Mouse (Mus musculus): ENCODE results near the gene Mast4.

The Mast4 gene

DNA sequence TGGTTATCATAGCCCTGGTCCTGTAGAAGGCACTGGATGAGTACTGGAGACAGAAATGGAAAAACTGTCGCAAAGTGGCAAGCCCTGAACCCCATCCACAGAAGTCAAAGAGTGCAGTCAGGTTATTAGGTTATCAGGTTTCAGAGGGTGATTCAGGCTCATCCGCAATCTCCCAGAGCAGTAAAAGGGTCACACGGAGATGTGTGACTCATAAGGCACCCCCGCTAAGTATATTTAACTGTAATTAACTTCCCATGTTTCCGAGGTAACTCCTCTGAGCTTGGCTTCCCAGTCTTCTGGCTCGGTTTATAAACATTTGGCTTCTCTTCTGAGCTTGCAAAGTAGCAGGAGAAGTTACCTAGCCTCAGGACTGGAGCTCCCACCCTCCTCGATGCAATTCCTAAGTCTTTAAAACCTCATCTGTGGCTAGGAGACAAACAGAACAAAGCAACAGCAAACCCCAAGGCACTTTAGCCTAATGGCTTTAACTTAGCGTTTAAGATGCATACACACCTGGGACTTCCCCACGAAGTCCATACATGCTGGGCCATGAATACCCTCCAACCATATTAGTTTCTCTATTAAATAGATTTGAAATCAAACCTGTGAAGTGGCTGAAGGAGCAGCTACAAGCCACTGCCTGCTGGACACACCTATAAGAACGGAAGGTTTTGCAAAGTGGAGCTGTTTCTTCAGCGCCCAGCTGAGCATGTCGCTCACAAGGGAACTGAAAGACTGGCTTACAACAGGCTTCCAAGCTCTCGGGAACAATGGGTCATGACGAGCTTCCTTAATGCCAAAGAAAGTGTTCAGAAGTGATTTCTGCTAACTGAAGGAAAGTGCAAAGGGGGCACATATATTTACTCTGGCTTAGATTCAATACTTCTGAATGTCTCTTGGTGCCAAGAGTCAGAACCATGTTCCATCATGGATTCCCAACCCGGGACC lies 439.7 kb downstream of the Mast4 start:
- ATAC-seq (ENCODE audit: low TSS enrichment), result peak; percentile 51

DNA sequence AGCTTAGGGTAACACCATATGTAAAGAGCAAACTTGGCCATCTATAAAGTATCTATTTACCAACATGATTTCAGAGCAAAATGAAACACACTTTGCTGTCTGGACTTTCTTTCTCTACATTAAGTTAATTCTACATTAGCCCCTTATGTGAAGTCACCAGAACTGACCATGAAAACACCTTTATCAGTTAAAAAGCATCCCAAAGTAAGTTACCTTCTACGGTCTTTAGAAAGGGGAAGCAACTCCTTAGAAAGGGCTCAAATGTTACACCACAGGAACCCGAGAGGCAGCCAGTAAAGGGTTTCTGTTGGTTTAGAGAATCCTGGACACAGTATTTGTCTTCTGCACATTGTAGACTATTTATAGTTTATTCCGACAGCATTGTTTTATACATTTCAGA lies 441.5 kb downstream of the Mast4 start:
- no peak for ATAC-seq (ENCODE audit: low TSS enrichment)

DNA sequence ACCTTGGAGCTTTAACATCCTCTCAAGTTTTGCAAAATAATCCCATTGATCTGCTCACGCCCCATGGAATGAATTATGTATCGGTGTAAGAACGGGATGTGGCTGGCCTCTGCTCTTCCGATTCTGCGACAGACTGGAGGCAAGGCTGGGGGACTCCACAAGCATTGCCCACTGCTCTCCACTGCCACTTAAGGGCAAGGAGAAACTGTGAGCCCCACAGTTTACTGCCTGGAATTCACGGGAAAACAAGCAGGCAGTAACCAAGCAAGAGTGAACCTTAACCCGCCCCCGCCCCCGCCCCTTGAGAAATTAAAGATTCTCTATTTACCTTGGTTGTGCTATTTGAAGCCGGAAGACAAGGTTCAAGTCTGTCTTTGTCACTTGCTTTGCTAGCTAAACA lies 444.3 kb downstream of the Mast4 start:
- ATAC-seq (ENCODE audit: low TSS enrichment), result no peak

DNA sequence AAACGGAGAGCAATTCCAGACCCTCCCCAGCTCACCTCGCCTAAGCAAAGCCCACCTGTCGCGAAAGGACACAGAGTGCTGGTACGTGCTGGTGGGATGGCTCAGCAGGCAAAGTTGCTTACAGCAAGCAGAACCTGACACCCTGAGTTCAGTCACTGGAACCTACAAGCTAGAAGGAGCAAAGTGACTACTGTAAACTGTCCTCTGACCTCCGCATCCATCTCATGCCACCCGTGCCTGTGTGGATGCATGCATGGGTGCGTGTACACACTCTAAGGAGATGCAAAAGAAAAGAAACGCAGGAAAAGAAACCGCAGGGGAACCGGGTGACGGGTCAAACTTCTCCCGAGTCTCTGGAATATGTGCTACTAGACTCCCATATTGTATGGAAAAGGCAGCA lies 444.8 kb downstream of the Mast4 start:
- no peak for ATAC-seq (ENCODE audit: low TSS enrichment)

- peak; percentile 45 for ATAC-seq (ENCODE audit: low TSS enrichment)
These were observed 445.3 kb downstream of the Mast4 start for GRCm38 (mm10) chr13:102888895-102889490.

- no peak for ATAC-seq (ENCODE audit: low TSS enrichment)
These were observed 446.1 kb downstream of the Mast4 start for GRCm38 (mm10) chr13:102888211-102888610.

- no peak for ATAC-seq (ENCODE audit: low TSS enrichment)
These were observed 446.8 kb downstream of the Mast4 start for GRCm38 (mm10) chr13:102887534-102887933.

DNA sequence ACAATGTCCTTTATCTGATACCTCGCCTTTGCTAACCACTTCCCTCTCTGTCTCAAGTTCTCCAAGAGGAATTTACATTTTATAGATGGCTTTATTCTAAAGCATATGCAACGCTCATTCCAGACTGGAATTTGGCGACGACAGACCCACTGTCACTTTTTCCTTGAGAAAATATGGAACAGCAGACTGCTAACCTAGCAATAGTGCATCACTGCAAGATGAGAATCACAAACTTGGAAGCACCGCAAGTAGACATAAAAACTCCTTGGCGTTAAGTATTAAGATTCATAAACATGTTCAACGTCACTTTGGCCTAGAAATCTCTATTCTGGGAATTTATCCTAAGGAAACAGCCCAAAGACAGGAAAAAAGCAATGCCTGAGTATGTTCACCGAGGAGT lies 447.5 kb downstream of the Mast4 start:
- no peak for ATAC-seq (ENCODE audit: low TSS enrichment)

GRCm38 (mm10) chr13:102886147-102886546 lies 448.1 kb downstream of the Mast4 start:
- ATAC-seq (ENCODE audit: low TSS enrichment), result no peak

- ATAC-seq (ENCODE audit: low TSS enrichment), result no peak
These were observed 453.8 kb downstream of the Mast4 start for GRCm38 (mm10) chr13:102880381-102881076.

- ATAC-seq (ENCODE audit: low TSS enrichment), result no peak
These were observed 455.7 kb downstream of the Mast4 start for GRCm38 (mm10) chr13:102878631-102879030.

DNA sequence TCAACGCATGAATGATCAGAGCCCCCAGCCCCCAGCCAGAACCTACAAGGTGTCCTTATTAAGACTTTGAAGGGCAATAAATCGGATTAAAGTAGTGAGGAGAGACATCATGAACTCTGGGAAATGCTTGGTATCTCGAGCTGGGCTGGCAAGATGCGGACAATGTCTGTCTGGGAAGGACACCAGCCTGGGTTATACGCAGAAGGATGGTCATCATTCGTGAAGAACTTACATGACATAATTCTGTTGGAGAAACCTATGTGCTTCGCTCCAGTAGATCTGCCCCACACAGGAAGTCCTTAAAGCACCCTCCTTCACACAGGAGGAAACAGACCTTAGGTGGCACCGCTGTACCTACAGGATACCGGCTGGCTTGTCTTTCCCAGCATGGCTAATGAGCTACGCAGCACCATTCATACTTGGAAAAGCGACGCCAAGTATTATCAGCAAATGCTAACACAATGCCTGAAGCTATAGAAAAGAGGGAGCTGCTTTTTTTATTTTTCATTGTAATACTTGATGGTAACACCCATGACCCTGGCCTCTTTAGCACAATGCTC lies 456.5 kb downstream of the Mast4 start:
- no peak for ATAC-seq (ENCODE audit: low TSS enrichment)

- ATAC-seq (ENCODE audit: low TSS enrichment), result peak; percentile 81
These were observed 457.1 kb downstream of the Mast4 start for GRCm38 (mm10) chr13:102877154-102877553.

- ATAC-seq (ENCODE audit: low TSS enrichment), result no peak
These were observed 458.8 kb downstream of the Mast4 start for GRCm38 (mm10) chr13:102875520-102875919.

GRCm38 (mm10) chr13:102875144-102875476 lies 459.2 kb downstream of the Mast4 start:
- no peak for ATAC-seq (ENCODE audit: low TSS enrichment)

GRCm38 (mm10) chr13:102874465-102875143 lies 459.7 kb downstream of the Mast4 start:
- peak; percentile 45 for ATAC-seq (ENCODE audit: low TSS enrichment)

DNA sequence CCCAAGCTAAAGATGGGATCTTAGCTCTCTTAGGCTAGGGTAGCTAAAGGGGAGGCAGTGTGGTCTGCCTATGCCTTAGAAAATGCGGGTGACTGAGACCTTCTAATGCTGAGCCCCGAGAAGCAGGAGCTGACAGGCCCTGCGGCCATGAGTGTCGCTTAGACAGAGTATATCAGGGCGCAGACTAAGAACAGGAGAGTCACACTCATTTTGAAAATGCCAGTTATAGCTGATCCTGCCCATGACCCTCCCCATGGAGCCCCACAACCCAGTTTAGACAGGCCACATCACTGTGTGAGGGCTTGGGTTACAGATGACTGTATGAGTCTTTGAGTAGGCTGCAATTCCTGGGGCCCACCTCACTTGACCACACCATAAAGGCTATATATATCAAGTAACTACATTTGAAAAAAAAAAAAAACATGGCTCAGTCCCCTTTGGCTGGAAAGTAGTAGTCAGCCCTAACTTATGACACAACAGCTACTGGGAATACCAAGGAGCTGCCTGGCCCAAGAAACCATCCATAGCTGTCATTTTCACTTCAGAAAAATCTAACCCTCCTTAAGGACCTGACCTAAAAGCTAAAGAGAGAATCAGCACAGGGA lies 460.8 kb downstream of the Mast4 start:
- ATAC-seq (ENCODE audit: low TSS enrichment), result no peak

DNA sequence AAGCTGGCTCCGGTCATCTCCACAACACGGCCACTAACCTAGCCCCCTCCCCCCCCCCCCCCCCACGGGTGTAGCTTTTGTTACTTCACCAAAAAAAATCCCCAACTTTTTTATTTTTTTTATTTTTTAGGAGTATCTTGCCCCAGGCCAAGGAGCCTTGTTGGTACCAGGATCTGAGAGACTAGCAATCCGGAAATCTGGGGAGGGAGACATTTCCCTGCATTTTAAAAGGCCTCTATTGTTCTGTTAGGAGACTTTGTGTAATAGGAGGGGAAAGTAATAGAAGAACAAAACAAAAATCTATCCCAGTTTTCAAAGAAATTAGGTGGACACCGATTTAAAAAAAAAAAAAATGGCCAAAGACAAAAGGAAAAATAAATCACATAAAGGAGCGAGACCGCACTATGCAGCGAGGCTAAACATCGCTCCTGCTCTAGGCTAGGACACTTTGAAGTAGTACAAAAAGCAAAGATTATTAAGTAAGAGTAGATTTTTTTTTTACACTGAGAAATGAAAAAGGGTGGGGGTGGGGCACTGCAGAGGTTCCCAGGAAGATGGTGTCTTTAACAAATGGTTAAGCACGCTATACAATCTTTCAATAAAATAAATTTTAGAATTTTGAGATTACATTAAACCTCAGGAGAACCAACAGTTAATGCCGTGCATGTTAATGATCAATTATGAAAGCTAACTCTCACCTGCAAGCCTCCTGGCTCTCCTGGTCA lies 462.8 kb downstream of the Mast4 start:
- no peak for ATAC-seq (ENCODE audit: low TSS enrichment)

DNA sequence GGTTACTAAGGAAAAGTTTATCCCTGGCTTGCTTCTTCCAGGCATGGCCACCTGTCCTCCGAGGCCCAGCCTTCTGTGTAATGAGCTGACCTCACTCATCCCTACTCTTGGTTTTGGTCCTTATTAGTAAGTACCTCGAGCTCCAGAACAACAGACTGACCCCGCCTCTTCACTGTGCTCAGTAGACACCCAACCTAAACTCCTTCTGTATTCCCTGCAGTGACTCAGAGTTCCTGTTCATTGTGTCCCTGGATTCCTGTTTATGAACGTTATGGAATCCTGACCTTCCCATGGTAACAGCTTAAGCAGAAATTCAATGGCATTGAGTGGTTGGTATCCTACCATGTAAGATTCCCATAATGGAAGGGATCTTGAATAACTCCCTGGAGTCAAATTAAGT lies 464.8 kb downstream of the Mast4 start:
- ATAC-seq (ENCODE audit: low TSS enrichment), result no peak

- ATAC-seq (ENCODE audit: low TSS enrichment), result no peak
These were observed 467.5 kb downstream of the Mast4 start for GRCm38 (mm10) chr13:102866816-102867215.
